Mouse (Mus musculus) megakaryocyte, embryonic 14.5 days (primary cell): Measurements from ENCODE around the gene Mgme1.

Experiments used
- FLI1 ChIP-seq: IDR thresholded peaks from 2 replicates; pipeline ENCODE4 v1.6.1; 2012; ENCODE audit warnings: low read length, inconsistent platforms, mixed read lengths
- GATA1 ChIP-seq: IDR thresholded peaks from 3 replicates; pipeline ENCODE4 v1.6.1; 2012; ENCODE audit warnings: mixed read lengths, low read length, inconsistent platforms, borderline replicate concordance

GRCm38 (mm10) chr2:144231115-144231514 is 39.3 kb upstream of the Mgme1 start:
- TF ChIP-seq FLI1 (no peak), GATA1 (no peak)
